Mouse (Mus musculus): ENCODE measurements around the gene Trpv3.
"Not testable (repeated sequence)": the region's sequence is repeated elsewhere in the genome, so short reads cannot be mapped to it uniquely, and the experiment has no call there.

Gene Trpv3

DNA sequence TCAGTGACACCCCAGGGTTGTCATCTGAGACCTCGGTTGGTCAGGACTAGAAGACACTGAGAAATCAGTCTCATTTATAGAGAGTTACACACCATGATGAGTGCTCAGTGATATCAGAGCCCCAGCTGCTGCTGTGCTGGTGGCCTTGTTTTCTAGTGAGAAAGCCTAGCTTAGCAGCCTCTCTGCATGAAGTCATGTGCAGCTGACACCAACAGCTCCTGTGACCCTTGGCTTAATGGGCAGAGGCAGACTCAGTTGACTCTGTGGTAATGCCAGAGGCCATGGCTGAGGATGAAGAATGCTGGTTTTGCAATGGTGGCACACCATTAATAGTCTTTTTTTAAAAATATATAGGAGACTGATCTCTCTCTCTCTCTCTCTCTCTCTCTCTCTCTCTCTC is 22.4 kb downstream of the Trpv3 start:
- DNase-seq (ENCODE audit: low spot score in 2 of 2): no peak

DNA sequence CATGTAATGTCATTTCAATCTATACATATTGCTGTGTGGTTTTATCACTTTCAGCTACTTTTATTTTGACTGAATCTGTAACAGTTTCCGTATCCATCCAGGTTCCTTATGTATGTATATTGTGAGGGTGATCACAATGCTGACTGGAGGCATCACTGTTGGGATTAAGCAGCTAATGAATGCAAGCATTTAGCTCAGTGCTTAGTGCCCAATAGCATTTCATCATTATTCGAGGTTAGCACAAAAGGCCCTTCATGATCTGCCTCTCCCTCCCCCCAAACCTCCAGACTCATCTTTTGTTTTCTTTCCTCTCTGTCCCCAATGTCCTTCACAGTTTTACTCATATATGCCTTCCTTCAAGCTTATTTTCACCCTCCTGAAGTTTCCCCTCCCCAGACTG is 35.9 kb downstream of the Trpv3 start:
- no peak for DNase-seq (ENCODE audit: low spot score in 2 of 2)

DNA sequence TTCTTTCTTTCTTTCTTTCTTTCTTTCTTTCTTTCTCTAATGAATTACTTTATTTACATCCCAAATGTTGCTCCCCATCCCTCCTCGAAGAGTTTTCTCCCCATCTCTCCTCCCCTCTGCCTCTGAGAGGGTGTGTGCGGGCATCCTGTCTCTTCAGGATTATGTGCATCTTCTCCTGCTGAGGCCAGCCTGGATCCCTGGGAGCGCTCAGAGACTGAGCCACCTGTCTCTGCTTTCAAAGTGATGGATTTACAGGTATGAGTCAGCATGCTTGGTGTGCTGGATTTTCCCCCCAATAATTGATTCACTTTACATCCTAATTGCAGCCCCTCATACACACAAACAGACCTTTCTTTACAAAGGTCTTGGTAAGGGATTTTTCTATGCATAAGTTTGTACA is 48.8 kb downstream of the Trpv3 start:
- DNase-seq (ENCODE audit: low spot score in 2 of 2): no peak

DNA sequence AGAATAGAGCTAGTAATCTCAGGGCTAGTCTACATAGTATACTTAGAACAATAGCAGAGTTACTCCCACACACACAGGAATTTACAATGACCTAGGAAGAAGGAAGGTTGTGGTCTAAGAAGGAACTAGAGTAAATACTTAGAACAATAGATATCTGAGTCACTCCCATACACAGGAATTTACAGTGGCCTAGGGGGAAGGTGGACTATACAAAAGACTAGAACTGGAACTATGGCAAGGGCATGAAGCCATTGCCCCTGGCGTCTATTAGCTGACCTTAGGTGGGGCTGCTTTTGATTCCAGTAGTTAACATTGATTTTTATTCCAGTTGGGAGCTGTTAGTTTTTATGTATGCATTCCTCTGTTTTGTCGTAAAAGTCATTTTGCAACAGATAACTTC is 51.4 kb downstream of the Trpv3 start:
- not testable (repeated sequence) for DNase-seq (ENCODE audit: low spot score in 2 of 2)

DNA sequence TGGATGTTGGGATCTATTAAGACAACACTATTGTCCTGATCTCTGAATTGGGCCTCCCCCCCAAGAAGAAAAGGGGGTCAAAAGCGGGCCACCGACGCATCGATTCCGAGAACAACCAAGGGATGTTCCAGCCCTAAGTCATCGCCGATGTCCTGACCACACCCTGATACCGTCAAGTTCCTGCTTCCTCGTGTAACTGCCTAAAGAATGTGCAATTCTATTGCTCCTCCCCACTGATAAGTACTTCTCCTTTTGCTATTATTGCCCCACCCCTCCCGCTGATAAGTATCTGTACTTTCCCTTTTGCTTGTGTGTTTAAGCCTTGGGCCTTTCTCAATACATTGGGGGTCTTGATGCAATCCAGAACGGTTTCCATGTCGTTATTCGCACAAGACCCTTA is 53.9 kb downstream of the Trpv3 start:
- DNase-seq (ENCODE audit: low spot score in 2 of 2): not testable (repeated sequence)

DNA sequence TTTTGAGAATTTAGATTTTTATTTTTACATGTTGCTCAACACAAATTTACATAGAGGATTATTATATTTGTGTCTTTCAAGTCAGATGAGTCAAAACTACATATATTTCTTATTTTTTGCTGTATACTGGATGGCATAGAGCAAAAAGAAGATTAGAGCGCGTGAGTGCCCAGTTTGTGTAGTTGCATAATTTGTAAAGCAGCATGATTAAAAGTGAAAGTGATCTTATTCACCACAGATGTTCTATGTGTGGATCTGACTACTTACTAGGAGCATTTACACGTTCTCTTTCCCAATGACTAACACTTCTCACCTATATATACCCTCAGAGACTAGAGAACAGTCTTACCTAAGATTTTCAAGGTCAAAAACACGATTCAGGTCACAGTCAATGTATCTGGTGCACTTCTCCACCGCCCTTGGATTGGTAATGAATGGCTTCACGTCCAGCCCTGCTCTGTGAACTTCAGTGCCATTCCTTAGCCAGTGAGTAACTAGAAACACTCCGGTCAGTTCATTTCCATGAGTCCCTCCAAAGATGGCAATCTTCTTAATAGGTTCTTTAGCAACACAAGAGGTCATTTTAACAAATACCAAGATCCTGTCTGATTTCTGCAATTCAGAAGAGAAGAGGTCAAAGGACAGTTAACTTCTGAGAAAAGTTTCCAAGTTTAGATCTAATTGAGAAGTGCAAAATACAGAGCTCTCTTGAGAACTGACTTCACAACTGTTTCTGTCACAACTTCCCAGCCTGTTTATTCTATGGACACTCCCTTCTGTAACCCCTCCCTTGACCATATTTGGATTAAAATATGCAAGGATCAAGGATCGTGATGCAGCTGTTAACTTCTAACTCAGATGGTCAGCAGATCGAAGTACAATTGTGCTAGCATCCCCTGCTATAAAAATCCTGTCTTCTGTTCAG is 57.0 kb downstream of the Trpv3 start:
- no peak for DNase-seq (ENCODE audit: low spot score in 2 of 2)

DNA sequence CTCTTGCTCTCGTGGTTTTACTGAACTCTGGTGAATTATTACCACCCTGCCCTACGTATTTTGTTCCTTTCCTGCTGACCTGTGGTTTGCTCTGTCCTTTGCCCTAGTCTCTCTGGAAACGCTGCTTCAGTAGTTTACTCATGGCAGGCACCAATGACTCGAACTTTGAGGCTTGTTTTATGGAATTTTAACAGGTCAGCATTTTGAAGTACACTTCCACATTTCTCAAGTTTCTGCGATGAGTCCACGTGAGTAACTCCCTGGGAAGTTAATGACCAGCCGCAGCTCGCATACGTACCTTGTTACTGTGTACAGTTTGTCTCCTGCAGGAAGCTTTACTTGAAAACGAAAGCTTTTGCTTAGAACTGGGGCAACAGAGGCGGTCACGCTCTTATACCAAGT is 59.3 kb downstream of the Trpv3 start:
- no peak for DNase-seq (ENCODE audit: low spot score in 2 of 2)

DNA sequence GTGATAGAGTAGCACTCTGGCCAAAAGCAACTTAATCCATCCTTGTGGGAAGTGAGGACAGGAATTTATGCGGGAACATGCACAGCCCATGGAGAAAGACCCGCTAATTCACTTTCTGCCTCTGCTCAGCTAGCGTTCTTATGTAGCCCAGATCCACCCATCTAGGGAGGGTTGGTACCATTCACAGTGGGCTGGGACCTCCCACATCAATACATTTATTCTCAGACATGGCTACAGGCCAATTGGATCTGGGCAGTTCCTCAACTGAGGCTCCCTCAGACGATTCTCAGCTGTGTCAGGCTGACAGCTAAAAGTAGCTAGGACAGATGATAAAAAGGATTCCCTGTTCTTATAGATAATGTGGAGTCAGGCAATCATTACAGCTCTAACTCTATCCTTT is 60.2 kb downstream of the Trpv3 start:
- no peak for DNase-seq (ENCODE audit: low spot score in 2 of 2)

DNA sequence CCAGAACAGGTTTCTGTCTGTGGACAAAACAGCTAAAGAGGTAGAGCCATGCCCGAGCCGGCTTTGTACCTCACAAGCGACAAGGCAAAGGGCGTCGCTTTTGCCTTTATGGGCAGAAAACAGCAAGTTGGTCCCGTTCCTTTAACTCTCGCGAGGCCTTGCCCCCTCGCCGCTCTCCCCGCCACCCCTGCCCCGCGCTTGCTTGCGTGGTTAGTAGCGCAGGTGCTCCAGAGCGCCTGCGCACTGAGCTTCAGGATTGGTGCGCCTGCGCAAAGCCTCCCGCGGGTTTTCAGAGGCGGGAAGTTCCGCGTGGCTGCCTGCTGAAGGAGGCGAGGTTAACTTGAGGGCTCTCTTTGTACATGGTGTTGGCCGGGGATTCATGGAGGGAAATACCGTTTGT is 62.3 kb downstream of the Trpv3 start, which contains the start of the genes Aspa, Gm49340 and Spata22:
Gene Aspa, minus strand, starts transcription at position 155 of the 400 bp plus-strand sequence.
Gene Gm49340, plus strand, starts transcription at position 300 of the 400 bp plus-strand sequence.
Gene Spata22, plus strand, starts transcription at position 300 of the 400 bp plus-strand sequence.
- no peak for DNase-seq (ENCODE audit: low spot score in 2 of 2)

DNA sequence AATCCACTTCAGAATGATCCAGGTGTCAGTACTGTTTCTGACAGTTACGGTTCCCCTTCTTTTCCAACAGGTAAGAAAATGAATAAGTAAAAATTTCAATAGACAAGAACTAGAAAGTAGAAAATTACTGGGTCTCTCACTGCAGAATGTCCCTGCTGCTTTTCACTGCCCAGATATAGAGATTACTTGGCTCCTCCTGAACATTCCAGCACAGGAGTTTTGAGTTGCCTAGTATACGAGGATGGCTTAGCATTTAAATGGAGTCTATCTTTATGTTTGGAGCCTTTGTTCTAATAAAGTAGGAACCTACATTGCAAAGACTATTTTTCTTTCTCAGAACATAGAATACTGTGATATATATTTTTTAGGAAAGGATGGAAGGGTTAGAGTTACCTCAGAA is 66.2 kb downstream of the Trpv3 start:
- no peak for DNase-seq (ENCODE audit: low spot score in 2 of 2)

DNA sequence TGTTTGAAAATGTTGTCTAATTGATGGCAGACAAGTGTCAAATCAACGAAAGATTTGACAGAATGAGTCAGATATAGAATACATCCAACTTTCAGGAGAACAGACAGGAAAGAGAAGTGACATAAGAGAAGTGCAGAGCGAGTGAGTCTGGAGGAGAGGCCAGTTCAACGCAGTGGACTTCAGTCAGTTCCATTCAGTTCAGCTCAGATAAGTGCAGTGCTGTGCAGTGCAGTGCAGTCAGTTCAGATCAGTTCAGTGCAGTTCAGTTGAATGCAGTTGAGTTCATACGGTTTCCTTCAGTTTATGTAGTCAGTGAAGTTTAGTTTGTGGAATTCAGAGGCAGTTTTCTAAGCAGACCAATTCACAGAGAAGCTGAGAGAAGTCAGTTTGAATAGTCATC is 69.7 kb downstream of the Trpv3 start:
- no peak for DNase-seq (ENCODE audit: low spot score in 2 of 2)

All from frontal cortex, postnatal 25 days (tissue).